Mouse (Mus musculus) gastrocnemius, postnatal 10 days (tissue): ENCODE data around the gene Sh3bp4. TPM values are rescaled to one million over a fixed set of nuclear protein-coding genes. Genes with fewer than 3 reads are reported as not detected.

Experiments used
- DNase-seq: peaks from one replicate; pipeline ENCODE4 v3.0.0; 2021; ENCODE audit warnings: mixed read lengths
- total RNA-seq, 2 experiments: library from RNA; stranded (reverse); gene quantifications; 2 replicates each; pipeline ENCODE4 v1.2.3; 2021

The Sh3bp4 gene
- total RNA-seq, 2 experiments from 2014 or later = 7.3 to 10.3 TPM

DNA sequence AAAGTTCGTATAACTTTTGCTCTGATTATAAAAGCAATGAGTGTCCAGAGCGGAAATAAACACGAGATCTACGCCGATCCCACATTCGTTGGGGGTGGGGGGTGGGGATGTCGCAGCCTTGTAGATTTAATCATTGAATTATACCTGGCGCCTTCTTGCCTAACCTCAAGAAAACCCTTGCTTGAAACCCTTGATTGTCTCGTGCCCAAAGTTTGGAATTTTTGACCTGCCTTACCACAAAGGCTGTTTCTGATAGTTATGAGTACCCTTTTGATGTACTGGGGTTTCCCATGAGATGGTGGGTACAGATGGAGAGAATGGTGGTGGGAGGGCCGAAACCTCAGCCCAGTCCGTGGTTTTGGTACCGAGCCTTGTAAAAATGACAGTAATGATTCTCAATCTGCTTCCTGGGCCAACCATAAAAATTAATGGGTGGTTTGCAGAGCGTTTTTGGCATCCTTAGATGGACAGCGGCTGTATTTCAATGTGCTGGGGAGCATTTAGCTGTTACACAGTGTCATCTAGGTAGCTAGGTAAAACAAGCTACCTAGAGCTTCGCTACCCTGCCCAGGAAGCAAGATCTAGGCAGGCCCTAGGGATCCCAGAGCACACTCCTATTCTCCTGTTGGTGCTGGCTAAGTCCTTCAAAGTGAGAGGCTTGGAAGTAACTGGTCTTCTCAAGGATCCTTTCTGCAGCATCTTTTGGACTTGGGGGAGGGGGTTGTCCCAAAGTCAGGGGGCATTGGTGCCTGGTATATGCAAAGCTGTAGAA, 1.3 kb downstream of the Sh3bp4 start:
- no peak for DNase-seq

DNA sequence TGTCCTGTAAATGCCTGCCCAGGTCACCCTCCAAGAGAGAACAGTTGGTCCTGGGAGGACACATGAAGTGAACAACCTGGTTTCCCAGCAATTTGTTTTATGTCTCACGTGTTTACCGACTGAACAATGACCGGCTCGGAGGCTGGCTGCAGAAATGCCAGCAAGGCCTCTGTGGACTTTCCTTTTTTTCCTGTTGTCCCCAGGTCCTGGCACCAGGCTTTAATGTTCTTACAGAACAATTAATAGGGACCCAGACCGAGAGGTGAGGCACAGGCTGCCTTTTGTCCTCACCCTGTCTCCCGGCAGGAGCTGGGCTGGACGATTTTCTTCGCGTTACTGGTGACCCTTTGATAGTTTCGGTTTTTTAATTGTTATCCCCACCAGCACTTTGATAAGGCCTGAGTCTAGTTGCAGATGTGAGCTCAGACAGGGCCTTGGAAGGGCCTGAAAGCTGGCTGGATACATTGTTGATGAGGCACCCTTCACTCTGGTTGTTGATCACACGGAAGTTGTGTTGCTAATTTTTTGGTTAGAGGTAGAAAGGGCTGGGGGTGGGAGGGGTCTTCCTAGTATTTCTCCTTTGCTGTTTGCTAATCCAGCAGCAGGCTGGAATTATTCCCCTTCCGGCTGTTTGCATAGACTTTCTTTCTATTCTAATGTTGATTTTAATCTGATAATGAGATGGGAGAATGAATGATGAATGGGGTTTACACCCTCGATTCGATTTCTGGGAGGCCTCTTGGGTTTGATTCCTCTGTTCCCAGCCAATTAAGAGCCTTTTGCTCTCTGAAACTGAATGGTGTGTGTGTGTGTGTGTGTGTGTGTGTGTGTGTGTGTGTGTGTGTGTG, 2.2 kb downstream of the Sh3bp4 start:
- DNase-seq = no peak

GRCm38 (mm10) chr1:89073291-89073846, 3.2 kb downstream of the Sh3bp4 start:
- no peak for DNase-seq

- no peak for DNase-seq
Measured at GRCm38 (mm10) chr1:89074678-89075077, 4.5 kb downstream of the Sh3bp4 start.

DNA sequence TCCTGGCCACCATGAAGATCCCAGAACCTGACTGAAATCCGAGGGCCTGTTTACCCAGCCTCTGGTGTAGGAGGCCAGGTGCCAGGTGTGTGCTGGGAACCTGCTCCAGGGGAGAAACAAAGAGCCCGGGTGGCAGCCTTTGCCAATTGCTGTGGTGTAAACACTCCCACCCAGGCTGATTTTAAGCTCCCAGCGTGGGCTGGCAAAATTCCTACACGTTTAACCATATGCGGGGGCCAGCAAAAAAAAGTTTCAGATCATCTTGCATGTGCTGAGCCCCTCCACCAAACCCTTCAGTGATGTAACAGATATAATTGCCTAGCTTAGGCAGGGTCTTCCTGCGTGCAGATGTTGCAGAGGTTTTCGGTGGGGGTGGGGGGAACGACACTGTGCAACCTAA, 4.9 kb downstream of the Sh3bp4 start:
- DNase-seq = no peak

- DNase-seq = no peak
Measured at GRCm38 (mm10) chr1:89076777-89077176, 6.6 kb downstream of the Sh3bp4 start.

GRCm38 (mm10) chr1:89078240-89078639, 8.0 kb downstream of the Sh3bp4 start:
- no peak for DNase-seq

GRCm38 (mm10) chr1:89078730-89079129, 8.5 kb downstream of the Sh3bp4 start:
- DNase-seq = no peak

GRCm38 (mm10) chr1:89079239-89079638, 9.0 kb downstream of the Sh3bp4 start:
- DNase-seq = no peak

DNA sequence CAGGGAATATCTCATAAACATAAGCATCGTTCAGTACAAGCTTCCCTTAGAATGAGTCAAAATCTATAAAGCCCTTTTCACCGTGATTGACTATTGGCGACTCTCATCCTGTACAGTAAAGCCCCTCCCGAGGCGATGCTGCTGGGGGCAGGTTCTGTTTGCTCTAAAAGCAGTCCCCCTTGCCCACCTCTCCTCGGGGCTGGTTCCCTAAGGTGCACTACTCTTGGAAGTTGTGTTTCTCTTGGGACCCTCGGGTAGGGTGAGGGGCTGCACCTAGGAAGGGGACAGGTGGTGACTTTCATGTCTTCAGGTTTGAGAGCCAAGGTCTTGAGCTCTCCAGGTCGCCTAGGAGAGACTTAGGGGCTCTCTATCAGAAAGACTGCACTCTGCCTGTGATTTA, 10.2 kb downstream of the Sh3bp4 start:
- DNase-seq = no peak

GRCm38 (mm10) chr1:89080795-89081194, 10.6 kb downstream of the Sh3bp4 start:
- DNase-seq = no peak

- DNase-seq = no peak
Measured at GRCm38 (mm10) chr1:89081371-89081770, 11.2 kb downstream of the Sh3bp4 start.

DNA sequence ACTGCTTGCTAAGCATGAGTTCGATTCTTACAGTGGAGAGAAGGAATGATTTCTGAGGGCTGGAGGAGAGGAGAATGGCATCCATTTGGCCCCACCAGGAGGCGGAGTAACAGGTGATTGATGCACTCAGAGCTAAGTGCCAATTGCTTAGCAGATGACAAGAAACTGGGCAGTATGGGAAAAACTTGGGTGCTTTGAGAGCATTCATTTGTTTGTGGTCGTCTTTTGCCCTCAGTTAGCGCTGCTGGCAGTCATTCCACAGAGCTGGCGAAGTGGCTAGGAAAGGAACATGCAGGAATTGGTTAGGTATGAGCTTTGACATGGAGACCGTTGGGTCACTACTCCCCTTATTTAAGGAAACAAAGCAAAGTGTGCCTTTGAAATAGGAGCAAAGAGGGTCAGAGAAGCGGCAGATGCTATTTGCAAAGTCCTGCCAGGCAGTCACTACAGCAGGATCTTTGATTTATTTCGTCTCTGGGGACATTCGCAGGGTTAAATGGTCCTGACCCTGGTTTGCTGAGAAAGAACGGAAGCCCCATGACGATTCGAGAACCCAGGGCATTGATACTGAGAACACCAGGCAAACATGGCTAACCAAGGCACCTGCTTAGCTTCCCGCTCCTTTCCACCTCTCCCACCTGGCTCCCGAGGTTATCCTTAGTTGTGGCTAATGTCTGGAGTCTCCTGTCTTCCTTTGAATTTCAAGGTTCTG, 12.1 kb downstream of the Sh3bp4 start:
- DNase-seq = no peak

DNA sequence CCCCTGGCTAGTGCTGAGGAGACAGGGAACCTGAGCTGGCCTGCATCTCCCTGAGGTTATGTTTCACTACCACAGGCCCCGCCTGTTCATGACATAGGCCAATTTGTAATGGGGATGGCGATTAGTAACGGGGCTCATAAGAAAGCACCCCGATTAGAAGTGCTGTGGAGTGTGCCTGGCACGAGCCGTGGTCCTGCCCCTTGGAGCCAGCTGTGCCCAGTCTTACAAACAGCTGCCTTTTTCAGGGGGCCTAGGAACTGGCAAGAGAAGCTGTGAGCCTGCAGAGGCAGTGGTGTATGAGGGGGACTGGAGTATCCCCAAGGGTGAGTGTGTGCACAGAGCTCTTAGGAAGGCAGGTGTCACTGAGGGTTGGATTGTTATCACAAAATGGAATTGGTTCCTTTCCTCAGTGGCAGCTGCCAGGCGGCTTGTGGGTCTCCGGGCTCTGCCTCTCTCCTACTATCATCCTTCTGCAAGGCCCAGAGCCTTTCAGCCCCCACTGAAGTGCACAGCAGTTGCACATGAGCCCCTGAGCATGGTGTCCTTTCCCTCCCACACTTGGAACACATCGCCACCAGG, 16.4 kb downstream of the Sh3bp4 start:
- DNase-seq = no peak

DNA sequence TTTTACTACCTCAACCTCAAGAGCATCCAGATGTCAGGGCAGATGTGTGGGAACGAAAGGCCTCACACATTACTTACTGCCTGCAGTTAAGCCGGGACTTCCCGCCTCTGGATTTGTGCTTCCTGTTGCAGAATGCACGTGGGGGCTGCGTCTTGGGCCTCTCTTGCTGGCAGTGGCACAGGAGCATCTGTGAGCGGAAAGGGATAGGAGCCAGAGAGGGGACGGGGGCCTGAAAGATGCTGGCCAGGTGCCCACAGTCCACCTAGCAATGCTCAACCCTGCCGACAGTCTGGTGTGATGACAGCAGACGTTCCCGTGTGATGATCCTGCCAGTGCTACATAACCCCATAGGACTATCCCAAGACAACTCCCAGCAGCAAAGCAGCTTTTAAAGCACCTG, 17.9 kb downstream of the Sh3bp4 start:
- no peak for DNase-seq

GRCm38 (mm10) chr1:89088748-89089288, 18.6 kb downstream of the Sh3bp4 start:
- no peak for DNase-seq

- DNase-seq = no peak
Measured at GRCm38 (mm10) chr1:89089821-89090600, 19.8 kb downstream of the Sh3bp4 start.

- no peak for DNase-seq
Measured at GRCm38 (mm10) chr1:89090676-89091075, 20.5 kb downstream of the Sh3bp4 start.

- DNase-seq = no peak
Measured at GRCm38 (mm10) chr1:89092019-89092418, 21.8 kb downstream of the Sh3bp4 start.

GRCm38 (mm10) chr1:89092442-89092991, 22.3 kb downstream of the Sh3bp4 start:
- DNase-seq = peak; percentile 38

DNA sequence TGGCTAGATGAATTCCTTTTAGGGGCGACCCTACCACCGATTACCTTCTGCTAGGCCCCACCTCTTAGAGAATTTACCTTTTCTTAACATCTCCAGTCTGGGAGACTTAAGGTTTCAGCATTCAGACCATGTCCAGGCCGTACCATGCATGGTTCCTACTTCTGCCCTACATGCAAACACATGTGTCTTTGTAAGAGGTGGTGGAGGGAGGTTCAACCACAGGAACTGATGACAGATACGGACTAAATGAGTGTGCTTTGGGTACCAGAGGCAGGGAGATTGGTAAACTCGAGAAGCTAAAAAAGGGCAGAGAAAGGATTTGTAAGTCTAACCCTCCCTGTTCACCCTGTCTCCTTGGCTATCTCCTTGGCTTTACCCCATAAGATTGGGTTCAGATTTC, 23.5 kb downstream of the Sh3bp4 start:
- DNase-seq = no peak
